ENCODE assay signal across 34 mouse cellular contexts in genomic region chr1:72293869-72294663, GRCm38 (mm10). TPM values are rescaled to one million over a fixed set of nuclear protein-coding genes. Genes with fewer than 3 reads are reported as not detected.
A peak's percentile ranks its signal among the peaks of the same experiment; 100 is the strongest.
DNase-seq lines count a peak whose midpoint lies in the region; ATAC-seq and TF ChIP-seq lines count a peak whose summit lies in the region.
"Had no signal": no experiment of that assay in that cellular context is flagged by ENCODE, and none has a peak within 500 bp of the region (broad histone marks: within the 10 kb centered on the region; RNA-seq: fewer than 3 reads in every experiment).

No protein-coding gene starts in this region.

- H3K9ac ChIP-seq in kidney, embryonic 15.5 days = no peak overlapping the region
- H3K9ac ChIP-seq in intestine, embryonic 15.5 days = no peak overlapping the region
- H3K9ac ChIP-seq: embryonic facial prominence, embryonic 15.5 days; forebrain, embryonic 13.5 days; hindbrain, embryonic 15.5 days; limb, embryonic 15.5 days; midbrain, embryonic 15.5 days; neural tube, embryonic 15.5 days had no signal

- no peak overlapping the region for H3K4me3 ChIP-seq in kidney, adult 2 months (ENCODE audit: insufficient read depth, low read depth, low read length)
- no peak overlapping the region for H3K4me3 ChIP-seq in kidney, embryonic 15.5 days (replicated peaks)
- no peak overlapping the region for H3K4me3 ChIP-seq in intestine, embryonic 15.5 days (replicated peaks)
- H3K4me3 ChIP-seq: embryonic facial prominence, embryonic 10.5 days; embryonic facial prominence, embryonic 15.5 days; forebrain, embryonic 13.5 days; hindbrain, embryonic 10.5 days; hindbrain, embryonic 15.5 days; layer of hippocampus, adult 2 months; limb, embryonic 10.5 days; limb, embryonic 15.5 days; midbrain, embryonic 15.5 days; neural tube, embryonic 15.5 days had no signal

- no peak for ATAC-seq in kidney, embryonic 15.5 days (replicated peaks; ENCODE audit: low FRiP score)
- peak; percentile 45; the same call in 1 of the 2 replicates for ATAC-seq in intestine, embryonic 15.5 days
- ATAC-seq: forebrain, embryonic 13.5 days; inflammation-experienced regulatory T-cells, adult 6 months; midbrain, embryonic 15.5 days; Patski had no signal

- H3K27ac ChIP-seq in kidney, adult 2 months (ENCODE audit: insufficient read depth, low read depth, low read length) = peak overlapping the region; percentile 71
- no peak overlapping the region for H3K27ac ChIP-seq in kidney, embryonic 15.5 days
- H3K27ac ChIP-seq in intestine, embryonic 15.5 days = no peak overlapping the region
- H3K27ac ChIP-seq: embryonic facial prominence, embryonic 10.5 days; embryonic facial prominence, embryonic 15.5 days; forebrain, embryonic 13.5 days; hindbrain, embryonic 10.5 days; hindbrain, embryonic 15.5 days; layer of hippocampus, adult 2 months; limb, embryonic 10.5 days; limb, embryonic 15.5 days; macrophage; midbrain, embryonic 15.5 days; neural tube, embryonic 15.5 days; stomach, postnatal 0 days had no signal

- peak; percentile 92 for DNase-seq in kidney, adult 2 months
- DNase-seq in kidney, adult 8-10 months = peak; percentile 82 to 84
- peak; percentile 87 to 90 for DNase-seq in kidney, postnatal 25 days
- no peak for DNase-seq in heart, adult 8-10 months (ENCODE audit: low spot score)
- no peak for DNase-seq in cerebellum, postnatal 25 days
- DNase-seq in right cerebral cortex, postnatal 10 days (ENCODE audit: low spot score in 2 of 2) = no peak
- DNase-seq: adrenal gland, postnatal 10 days; cerebellum, adult 11 months; cerebellum, adult 9-11 months; gastrocnemius, postnatal 10 days; heart, postnatal 14 days; lung, adult 2 months; lung, postnatal 10 days; thymus, adult 18-20 months; thymus, postnatal 25 days had no signal

- no peaks in the 10 kb centered on the region for H3K27me3 ChIP-seq in kidney, adult 2 months (replicated peaks; ENCODE audit: control insufficient read depth, insufficient read depth, low read length)
- no peaks in the 10 kb centered on the region for H3K27me3 ChIP-seq in kidney, embryonic 15.5 days
- no peaks in the 10 kb centered on the region for H3K27me3 ChIP-seq in intestine, embryonic 15.5 days (replicated peaks)
- H3K27me3 ChIP-seq: embryonic facial prominence, embryonic 15.5 days; forebrain, embryonic 13.5 days; hindbrain, embryonic 15.5 days; limb, embryonic 15.5 days; midbrain, embryonic 15.5 days; neural tube, embryonic 15.5 days; Patski had no signal

- WGBS in kidney, adult 2 months = 40% methylated on average over 4 of the region's 4 CpGs
- WGBS in kidney, embryonic 15.5 days = 56% methylated on average over 4 of the region's 4 CpGs
- WGBS in intestine, embryonic 15.5 days = 57% methylated on average over 4 of the region's 4 CpGs

- H3K4me1 ChIP-seq in kidney, adult 2 months (ENCODE audit: control insufficient read depth, insufficient read depth, low read length) = peaks cover 29% of the 10 kb centered on the region; the same call in 1 of the 2 replicates
- no peaks in the 10 kb centered on the region for H3K4me1 ChIP-seq in kidney, embryonic 15.5 days
- H3K4me1 ChIP-seq in intestine, embryonic 15.5 days (replicated peaks) = no peaks in the 10 kb centered on the region
- H3K4me1 ChIP-seq: embryonic facial prominence, embryonic 10.5 days; embryonic facial prominence, embryonic 15.5 days; forebrain, embryonic 13.5 days; hindbrain, embryonic 10.5 days; hindbrain, embryonic 15.5 days; limb, embryonic 10.5 days; limb, embryonic 15.5 days; midbrain, embryonic 15.5 days; neural tube, embryonic 15.5 days had no signal

- H3K9me3 ChIP-seq in kidney, embryonic 15.5 days (replicated peaks) = no peaks in the 10 kb centered on the region
- H3K9me3 ChIP-seq in intestine, embryonic 15.5 days = no peaks in the 10 kb centered on the region
- H3K9me3 ChIP-seq: embryonic facial prominence, embryonic 15.5 days; forebrain, embryonic 13.5 days; hindbrain, embryonic 10.5 days; hindbrain, embryonic 15.5 days; limb, embryonic 10.5 days; limb, embryonic 15.5 days; midbrain, embryonic 15.5 days; neural tube, embryonic 15.5 days had no signal

- no peak for TF ChIP-seq CTCF in kidney, adult 2 months (conservative IDR thresholded peaks at IDR 0.05; ENCODE audit: insufficient read depth, insufficient read length, low read depth, low read length)

- no peak for TF ChIP-seq POLR2A in kidney, adult 2 months (IDR thresholded peaks at IDR 0.05; ENCODE audit: low read depth, low read length)

- H3K36me3 ChIP-seq in kidney, adult 2 months (ENCODE audit: control insufficient read depth, insufficient read depth, low read length) = no peaks in the 10 kb centered on the region
- no peaks in the 10 kb centered on the region for H3K36me3 ChIP-seq in kidney, embryonic 15.5 days
- no peaks in the 10 kb centered on the region for H3K36me3 ChIP-seq in intestine, embryonic 15.5 days
- H3K36me3 ChIP-seq: embryonic facial prominence, embryonic 10.5 days; embryonic facial prominence, embryonic 15.5 days; limb, embryonic 10.5 days; limb, embryonic 15.5 days had no signal

- no peak overlapping the region for H3K4me2 ChIP-seq in kidney, embryonic 15.5 days
- no peak overlapping the region for H3K4me2 ChIP-seq in intestine, embryonic 15.5 days (replicated peaks)
- H3K4me2 ChIP-seq: embryonic facial prominence, embryonic 15.5 days; forebrain, embryonic 13.5 days; hindbrain, embryonic 15.5 days; limb, embryonic 15.5 days; midbrain, embryonic 15.5 days; neural tube, embryonic 15.5 days had no signal

RNA-seq across cellular contexts. Expression of gene Tmem169, which starts 9.9 kb away (rescaled TPM):
- polyA plus RNA-seq in kidney, adult 2 months (2012; rRNA removed) = 4.2 and 5.9 TPM in 2 replicates
- polyA plus RNA-seq in kidney, embryonic 15.5 days (2015; fragmentation: Nextera tagmentation; extraction: Ambion mirVana) = 4.8 and 5.0 TPM in 2 replicates
- 2.8 and 3.0 TPM in 2 replicates for polyA plus RNA-seq in intestine, embryonic 15.5 days (2015; fragmentation: Nextera tagmentation; extraction: Ambion mirVana)
- total RNA-seq in heart, adult 8-10 months (2022) = not detected
- total RNA-seq: heart, postnatal 14 days; megakaryocyte-erythroid progenitor cell, adult 5-6 weeks; MEL had no signal
- polyA plus RNA-seq: inflammation-experienced regulatory T-cells, adult 6 months; macrophage; spleen, adult 2 months had no signal

RNA-seq across cellular contexts. Expression of gene Pecr, which starts 10.0 kb away (rescaled TPM):
- 215 and 254 TPM in 2 replicates for polyA plus RNA-seq in kidney, adult 2 months (2012; rRNA removed)
- 53.8 and 54.9 TPM in 2 replicates for polyA plus RNA-seq in kidney, embryonic 15.5 days (2015; fragmentation: Nextera tagmentation; extraction: Ambion mirVana)
- polyA plus RNA-seq in intestine, embryonic 15.5 days (2015; fragmentation: Nextera tagmentation; extraction: Ambion mirVana) = 57.7 and 65.5 TPM in 2 replicates
- total RNA-seq in heart, adult 8-10 months (2022) = 10 to 100 TPM in 3 of 4 experiments, 1 to 10 TPM in 1; 9.5 to 12.4 (median 12.2) TPM

RNA-seq across cellular contexts. Expression of gene Xrcc5, which starts 13.2 kb away (rescaled TPM):
- polyA plus RNA-seq in kidney, adult 2 months (2012; rRNA removed) = 9.7 and 11.4 TPM in 2 replicates
- 54.5 and 59.4 TPM in 2 replicates for polyA plus RNA-seq in kidney, embryonic 15.5 days (2015; fragmentation: Nextera tagmentation; extraction: Ambion mirVana)
- 36.7 and 39.2 TPM in 2 replicates for polyA plus RNA-seq in intestine, embryonic 15.5 days (2015; fragmentation: Nextera tagmentation; extraction: Ambion mirVana)
- total RNA-seq in heart, adult 8-10 months (2022) = 10 to 100 TPM; 17.7 to 19.4 (median 19.3) TPM

Comparison
In these comparisons a context has a peak if more than half of its experiments do, and no peak if none do; other contexts are left out.
1. DNase-seq: peak in kidney, adult 2 months (single experiment), kidney, adult 8-10 months (2 of 2) and kidney, postnatal 25 days (2 of 2); none in heart, adult 8-10 months (single experiment), cerebellum, postnatal 25 days (0 of 2) and right cerebral cortex, postnatal 10 days (0 of 2).